Mouse (Mus musculus): ENCODE data around the gene Tpi1.

DNA sequence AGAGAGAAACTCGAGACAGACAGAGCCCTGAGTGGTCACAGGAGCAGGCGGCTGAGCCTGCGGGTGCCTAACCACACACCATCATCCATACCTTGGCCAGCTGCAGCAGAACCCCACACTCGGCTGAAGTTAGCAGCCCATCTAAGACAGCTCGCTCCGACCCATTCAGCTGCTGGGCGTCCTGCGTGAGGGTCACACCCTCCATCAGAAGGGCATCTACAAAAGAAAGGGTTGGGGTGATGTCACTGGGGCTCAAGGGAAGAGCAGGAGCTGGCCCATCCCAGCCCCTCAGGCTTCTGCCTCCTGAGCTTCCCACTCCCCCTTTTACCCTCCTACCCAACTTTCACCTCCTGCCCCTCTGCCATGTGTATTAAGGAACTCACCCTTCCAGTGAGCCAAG is 36.4 kb upstream of the Tpi1 start:
- TF ChIP-seq CTCF (IDR thresholded peaks at IDR 0.05; ENCODE audit: borderline replicate concordance, control insufficient read depth, extremely low read depth, insufficient read depth, low read length, poor library complexity) = no peak
- TF ChIP-seq POLR2A (IDR thresholded peaks at IDR 0.05; ENCODE audit: control insufficient read depth, extremely low read depth, insufficient read depth, low read length, poor library complexity) = no peak

Measured in thymus, adult 2 months (tissue).